Mouse (Mus musculus): ENCODE measurements at regions not wholly inside any gene's neighbourhood (a gene's known extent, or its start where the extent isn't known, plus 50 kb on each side); places are given as distances from the start of the nearest gene placed in this dataset.

DNA sequence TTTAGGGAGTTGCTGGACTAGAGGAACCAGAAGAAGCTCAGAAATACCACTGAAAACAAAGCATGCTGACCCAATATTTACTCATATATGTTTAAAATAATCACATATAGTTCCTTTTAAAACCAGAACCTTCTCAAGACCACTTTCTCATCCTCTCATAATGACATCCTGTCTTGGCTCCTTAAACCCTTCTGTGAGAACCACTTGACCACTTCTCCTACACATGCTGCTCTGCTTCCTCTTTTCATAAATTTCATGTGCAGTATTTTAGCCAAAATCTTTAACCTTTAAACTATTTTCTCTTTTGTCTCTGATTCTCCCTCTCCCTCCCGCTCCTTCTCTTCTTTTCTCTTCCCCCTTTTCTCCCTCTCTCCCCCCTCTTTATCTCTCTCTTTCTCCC lies 654.6 kb upstream of the Fam92a start:
- TF ChIP-seq MYOD1 (IDR thresholded peaks at IDR 0.05; ENCODE audit: control insufficient read depth, insufficient read length, low read depth) (no peak), CTCF (IDR thresholded peaks at IDR 0.05; ENCODE audit: control insufficient read depth, insufficient read depth, insufficient read length) (no peak), USF1 (IDR thresholded peaks at IDR 0.05; ENCODE audit: low read depth) (no peak), MYOG (IDR thresholded peaks at IDR 0.05; ENCODE audit: control insufficient read depth, extremely low read depth, insufficient read length) (no peak), MAX (IDR thresholded peaks at IDR 0.05) (no peak)
